Mouse (Mus musculus): Measurements from ENCODE around the gene Taf11. TPM values are rescaled to one million over a fixed set of nuclear protein-coding genes. Genes with fewer than 3 reads are reported as not detected.

Taf11 gene
- total RNA-seq (2014; rRNA removed; ENCODE audit: low replicate concordance) (9.2 and 12.1 TPM in 2 replicates), polyA plus RNA-seq (2015; fragmentation: Nextera tagmentation; extraction: Ambion mirVana) (39.8 and 39.9 TPM in 2 replicates)

DNA sequence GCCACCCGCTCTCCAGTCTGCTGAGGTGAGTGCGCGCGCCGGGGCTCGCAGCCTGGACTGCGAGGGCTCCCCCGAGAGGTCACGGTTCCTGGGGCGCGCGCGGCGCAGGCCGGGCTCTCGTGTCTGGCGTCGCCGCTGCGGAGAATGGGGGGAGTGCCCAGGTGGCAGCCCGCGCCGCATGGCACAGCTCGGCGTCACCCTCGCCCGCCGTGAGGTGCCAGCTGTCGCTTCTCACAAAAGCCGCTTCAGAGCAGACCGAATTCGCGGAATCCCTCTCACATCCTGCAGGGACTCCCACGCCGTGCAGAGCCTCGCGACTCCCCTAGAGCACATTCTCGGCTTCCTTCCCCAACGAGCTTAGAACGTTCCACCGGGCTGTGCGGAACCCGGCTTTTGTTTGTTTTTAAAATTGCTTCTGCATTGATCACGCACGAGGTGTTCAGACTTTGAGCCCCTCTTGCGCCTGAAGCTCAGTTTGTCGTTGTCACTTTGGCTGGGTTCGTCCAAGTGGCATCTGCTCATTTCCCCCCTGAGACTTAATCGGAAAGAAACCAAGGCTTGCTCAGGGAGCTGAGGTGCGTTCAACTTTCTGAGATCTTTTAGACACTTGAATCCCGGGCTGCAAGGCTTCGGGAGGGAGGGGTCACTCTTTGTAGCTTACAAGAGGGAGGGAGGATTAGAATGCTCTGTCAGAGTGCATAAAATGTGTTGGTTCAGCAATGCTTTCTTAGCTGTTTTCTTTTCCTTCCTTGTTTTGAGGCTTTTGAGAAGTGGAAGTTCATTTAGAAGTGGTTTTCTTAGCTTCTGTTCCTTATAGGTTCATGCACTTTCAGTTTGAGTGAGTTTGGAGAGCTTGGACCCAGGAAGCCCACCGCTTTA, at the start of gene Taf11:
Gene Taf11 (minus strand): TSS at position 223 of the 879 bp plus-strand sequence.
- Histone ChIP-seq H3K4me3 (ENCODE audit: low read depth, low read length) (peak within 1 kb of the TSS; percentile 95), H3K36me3 (replicated peaks; ENCODE audit: control insufficient read depth, insufficient read depth, low read length) (peaks cover 12% of the 10 kb centered on the region), H3K9ac (replicated peaks; ENCODE audit: low read depth, low read length) (peak within 1 kb of the TSS; percentile 79), H3K4me1 (ENCODE audit: control insufficient read depth, insufficient read depth) (peaks cover 21% of the 10 kb centered on the region), H3K4me2 (ENCODE audit: low read depth, low read length) (peak within 1 kb of the TSS; percentile 99), H3K27me3 (ENCODE audit: control insufficient read depth, insufficient read depth, low read length) (no peaks in the 10 kb centered on the region), H3K9me3 (replicated peaks; ENCODE audit: control insufficient read depth, low read length) (no peaks in the 10 kb centered on the region), H3K27ac (ENCODE audit: low read depth) (peak within 1 kb of the TSS; percentile 90)
- ATAC-seq (ENCODE audit: insufficient read depth, low read depth) (peak; percentile 47), DNase-seq (ENCODE audit: low spot score) (peak; percentile 34)
- TF ChIP-seq CTCF (IDR thresholded peaks at IDR 0.05; ENCODE audit: low read depth) (no peak), EP300 (IDR thresholded peaks at IDR 0.05; ENCODE audit: low read depth) (no peak)
- WGBS = 2% methylated on average over 52 of the region's 53 CpGs

DNA sequence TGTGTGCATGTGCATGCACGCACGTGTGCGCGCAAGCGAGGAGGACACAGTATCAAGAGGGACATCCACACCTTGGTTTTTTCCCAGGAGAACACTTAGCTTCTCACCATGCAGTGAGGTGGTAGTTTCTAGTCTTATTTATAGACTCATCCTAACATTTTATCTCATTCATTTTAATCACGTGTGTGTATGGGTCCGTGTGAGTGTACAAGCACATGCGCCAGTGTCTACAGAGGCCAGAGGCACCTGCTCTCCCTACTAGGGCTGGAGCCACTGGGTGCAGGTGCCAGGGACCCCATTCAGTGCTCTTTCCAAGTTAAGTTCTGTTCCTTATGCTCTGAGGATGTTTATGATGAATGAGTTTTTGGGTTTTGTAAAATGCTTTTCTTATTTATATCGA, 48.0 kb upstream of the Taf11 start:
- Histone ChIP-seq H3K27me3 (ENCODE audit: control insufficient read depth, insufficient read depth, low read length) (no peaks in the 10 kb centered on the region), H3K9ac (replicated peaks; ENCODE audit: low read depth, low read length) (no peak overlapping the region), H3K4me2 (ENCODE audit: low read depth, low read length) (no peak overlapping the region), H3K4me3 (ENCODE audit: low read depth, low read length) (no peak overlapping the region), H3K36me3 (replicated peaks; ENCODE audit: control insufficient read depth, insufficient read depth, low read length) (no peaks in the 10 kb centered on the region), H3K4me1 (ENCODE audit: control insufficient read depth, insufficient read depth) (peaks cover 12% of the 10 kb centered on the region; the same call in 1 of the 2 replicates), H3K27ac (ENCODE audit: low read depth) (no peak overlapping the region; the same call in 1 of the 2 replicates), H3K9me3 (replicated peaks; ENCODE audit: control insufficient read depth, low read length) (no peaks in the 10 kb centered on the region)
- DNase-seq (ENCODE audit: low spot score) = peak; percentile 62
- 65% methylated on average over 9 of the region's 9 CpGs for WGBS
- no peak; the same call in 1 of the 2 replicates for TF ChIP-seq EP300 (IDR thresholded peaks at IDR 0.05; ENCODE audit: low read depth)
- TF ChIP-seq CTCF (IDR thresholded peaks at IDR 0.05; ENCODE audit: low read depth) = no peak
- ATAC-seq (ENCODE audit: insufficient read depth, low read depth) = peak; percentile 74

DNA sequence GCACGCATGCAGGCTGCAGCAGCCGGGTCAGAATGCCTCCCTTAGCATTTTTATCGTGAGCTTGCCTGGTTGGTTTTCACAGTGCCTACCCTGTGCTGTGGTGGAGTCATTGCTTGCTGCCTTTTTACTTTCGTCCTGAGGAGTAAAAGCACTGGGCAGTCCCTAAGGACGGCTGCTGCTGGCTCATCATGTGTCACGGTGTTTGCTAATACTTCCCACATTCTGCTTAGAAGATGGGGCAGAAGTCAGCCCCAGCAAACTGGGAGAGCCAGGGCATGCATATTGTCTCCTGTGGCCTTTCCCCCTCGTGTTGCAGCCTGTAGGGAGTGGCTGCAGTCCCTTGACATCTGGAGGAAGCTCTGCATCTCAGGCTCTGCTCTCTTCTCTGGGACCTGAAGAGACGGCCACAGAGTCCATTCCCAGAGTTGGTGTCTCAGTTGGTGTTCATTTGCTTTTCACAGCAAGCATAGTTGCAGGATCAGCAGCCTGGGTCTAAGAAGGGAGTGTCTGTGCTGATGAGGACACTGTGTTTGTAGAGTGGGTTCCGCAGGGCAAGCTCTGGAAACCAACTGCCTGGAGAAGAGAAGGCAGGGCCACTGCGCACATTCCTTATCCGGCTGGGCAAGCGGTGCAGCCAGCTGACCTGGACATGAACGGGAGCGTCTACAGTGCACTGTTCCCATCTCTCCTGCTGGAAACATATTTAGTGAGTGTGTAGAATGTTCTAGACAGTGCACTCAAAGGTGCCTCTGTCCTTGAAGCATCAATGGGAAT, 45.2 kb upstream of the Taf11 start:
- peak overlapping the region; percentile 5; the same call in 1 of the 2 replicates for H3K27ac ChIP-seq (ENCODE audit: low read depth)
- H3K36me3 ChIP-seq (replicated peaks; ENCODE audit: control insufficient read depth, insufficient read depth, low read length) = no peaks in the 10 kb centered on the region
- H3K4me1 ChIP-seq (ENCODE audit: control insufficient read depth, insufficient read depth) = peaks cover 8% of the 10 kb centered on the region; the same call in 1 of the 2 replicates
- WGBS = 60% methylated on average over 14 of the region's 14 CpGs
- TF ChIP-seq CTCF (IDR thresholded peaks at IDR 0.05; ENCODE audit: low read depth) (no peak), EP300 (IDR thresholded peaks at IDR 0.05; ENCODE audit: low read depth) (no peak)
- DNase-seq (ENCODE audit: low spot score) = no peak
- H3K27me3 ChIP-seq (ENCODE audit: control insufficient read depth, insufficient read depth, low read length) = no peaks in the 10 kb centered on the region
- H3K4me3 ChIP-seq (ENCODE audit: low read depth, low read length) = no peak overlapping the region
- no peak overlapping the region for H3K9ac ChIP-seq (replicated peaks; ENCODE audit: low read depth, low read length)
- no peak overlapping the region for H3K4me2 ChIP-seq (ENCODE audit: low read depth, low read length)
- H3K9me3 ChIP-seq (replicated peaks; ENCODE audit: control insufficient read depth, low read length) = no peaks in the 10 kb centered on the region
- no peak for ATAC-seq (ENCODE audit: insufficient read depth, low read depth)

DNA sequence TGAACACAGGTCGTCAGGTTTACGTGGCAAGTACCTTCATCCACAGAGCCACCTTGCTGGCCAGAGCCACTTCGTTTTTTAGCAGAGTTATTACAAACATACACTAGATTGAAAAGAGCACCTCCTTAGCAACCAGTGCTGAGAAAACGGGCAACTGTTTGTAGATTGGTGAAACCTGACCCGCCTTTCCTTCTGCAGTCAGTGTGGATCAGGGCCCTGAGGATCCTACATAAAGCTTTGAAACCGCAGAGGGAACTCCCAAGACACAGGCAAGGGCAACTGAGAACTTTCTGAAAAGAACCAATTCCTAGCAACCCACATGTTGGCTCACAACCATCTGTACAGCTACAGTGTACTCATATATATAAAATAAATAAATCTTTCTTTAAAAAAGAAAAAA, 43.5 kb upstream of the Taf11 start:
- Histone ChIP-seq H3K27me3 (ENCODE audit: control insufficient read depth, insufficient read depth, low read length) (no peaks in the 10 kb centered on the region), H3K9me3 (replicated peaks; ENCODE audit: control insufficient read depth, low read length) (no peaks in the 10 kb centered on the region), H3K9ac (replicated peaks; ENCODE audit: low read depth, low read length) (no peak overlapping the region), H3K4me1 (ENCODE audit: control insufficient read depth, insufficient read depth) (peaks cover 8% of the 10 kb centered on the region; the same call in 1 of the 2 replicates), H3K4me2 (ENCODE audit: low read depth, low read length) (no peak overlapping the region), H3K4me3 (ENCODE audit: low read depth, low read length) (no peak overlapping the region), H3K36me3 (replicated peaks; ENCODE audit: control insufficient read depth, insufficient read depth, low read length) (no peaks in the 10 kb centered on the region), H3K27ac (ENCODE audit: low read depth) (no peak overlapping the region)
- ATAC-seq (ENCODE audit: insufficient read depth, low read depth) (no peak), DNase-seq (ENCODE audit: low spot score) (no peak)
- TF ChIP-seq CTCF (IDR thresholded peaks at IDR 0.05; ENCODE audit: low read depth) (no peak), EP300 (IDR thresholded peaks at IDR 0.05; ENCODE audit: low read depth) (no peak)
- 79% methylated on average over 6 of the region's 6 CpGs for WGBS

DNA sequence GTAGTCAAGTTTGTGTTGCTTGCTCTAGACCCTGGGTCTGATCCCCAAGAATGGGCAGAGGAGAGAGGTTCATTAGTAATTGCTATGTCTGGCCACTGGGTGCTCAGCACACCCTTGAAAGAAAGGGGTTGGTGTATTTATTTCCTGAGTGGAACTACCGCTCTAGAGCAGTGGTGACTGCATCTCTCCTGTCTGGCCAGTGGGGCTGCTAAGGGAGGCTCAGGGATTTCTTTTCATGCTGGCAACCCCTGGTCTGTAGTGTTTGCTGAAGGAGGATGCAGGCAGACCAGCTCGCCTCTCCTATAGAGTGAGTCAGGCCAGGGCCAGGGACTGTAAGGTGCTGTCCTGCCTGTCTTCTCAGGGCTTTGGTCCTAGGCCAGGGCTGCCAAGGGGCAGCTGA, 37.5 kb upstream of the Taf11 start:
- H3K9ac ChIP-seq (replicated peaks; ENCODE audit: low read depth, low read length) = no peak overlapping the region
- peaks cover 16% of the 10 kb centered on the region for H3K4me1 ChIP-seq (ENCODE audit: control insufficient read depth, insufficient read depth)
- H3K4me2 ChIP-seq (ENCODE audit: low read depth, low read length) = no peak overlapping the region
- H3K4me3 ChIP-seq (ENCODE audit: low read depth, low read length) = no peak overlapping the region
- no peaks in the 10 kb centered on the region for H3K9me3 ChIP-seq (replicated peaks; ENCODE audit: control insufficient read depth, low read length)
- no peak for DNase-seq (ENCODE audit: low spot score)
- TF ChIP-seq EP300 (IDR thresholded peaks at IDR 0.05; ENCODE audit: low read depth) (no peak), CTCF (IDR thresholded peaks at IDR 0.05; ENCODE audit: low read depth) (no peak)
- no peaks in the 10 kb centered on the region for H3K27me3 ChIP-seq (ENCODE audit: control insufficient read depth, insufficient read depth, low read length)
- ATAC-seq (ENCODE audit: insufficient read depth, low read depth) = no peak
- H3K36me3 ChIP-seq (replicated peaks; ENCODE audit: control insufficient read depth, insufficient read depth, low read length) = no peaks in the 10 kb centered on the region
- 82% methylated on average over 2 of the region's 2 CpGs for WGBS
- H3K27ac ChIP-seq (ENCODE audit: low read depth) = no peak overlapping the region
